Comparison of ENCODE assay signal across 8 mouse cellular contexts in genomic region chr4:107889385-107889730, GRCm38 (mm10). TPM values are rescaled to one million over a fixed set of nuclear protein-coding genes. Genes with fewer than 3 reads are reported as not detected.
A peak's percentile ranks its signal among the peaks of the same experiment; 100 is the strongest.
DNase-seq lines count a peak whose midpoint lies in the region; ATAC-seq and TF ChIP-seq lines count a peak whose summit lies in the region.

No protein-coding gene starts in this region.

- peak overlapping the region; percentile 90 for H3K4me2 ChIP-seq in liver, embryonic 13.5 days

- no peak for TF ChIP-seq POLR2A in cerebellum, adult 2 months (IDR thresholded peaks at IDR 0.05; ENCODE audit: borderline replicate concordance, insufficient read depth, low read length)
- no peak for TF ChIP-seq POLR2A in thymus, adult 2 months (IDR thresholded peaks at IDR 0.05; ENCODE audit: control insufficient read depth, extremely low read depth, insufficient read depth, low read length, poor library complexity)

- intact Hi-C loops in left cerebral cortex, postnatal 14 days (cut with DNase I): no loop called here

- TF ChIP-seq CTCF in cerebellum, adult 2 months (IDR thresholded peaks at IDR 0.05; ENCODE audit: borderline replicate concordance, insufficient read depth, low read depth, low read length): no peak
- TF ChIP-seq CTCF in thymus, adult 2 months (IDR thresholded peaks at IDR 0.05; ENCODE audit: borderline replicate concordance, control insufficient read depth, extremely low read depth, insufficient read depth, low read length, poor library complexity): no peak

- no peaks in the 10 kb centered on the region for H3K27me3 ChIP-seq in cerebellum, adult 2 months (ENCODE audit: control insufficient read depth, insufficient read depth, low read length)
- no peaks in the 10 kb centered on the region for H3K27me3 ChIP-seq in thymus, adult 2 months (ENCODE audit: control insufficient read depth, insufficient read depth, low read length)
- H3K27me3 ChIP-seq in liver, embryonic 13.5 days: no peaks in the 10 kb centered on the region

- ATAC-seq in liver, embryonic 13.5 days (ENCODE audit: low read depth): peak; percentile 16

- DNase-seq in cerebellum, adult 2 months: no peak
- DNase-seq in cerebellum, adult 11 months: no peak
- DNase-seq in thymus, adult 2 months: peak; percentile 15
- no peak for DNase-seq in thymus, adult 18-20 months
- DNase-seq in liver, embryonic 13.5 days: no peak
- DNase-seq in adrenal gland, adult 8-10 months: no peak
- no peak for DNase-seq in left cerebral cortex, postnatal 14 days (ENCODE audit: low spot score in 2 of 2)
- no peak for DNase-seq in frontal cortex, postnatal 36 days (ENCODE audit: low spot score in 2 of 2)

- peak overlapping the region; percentile 91 for H3K4me3 ChIP-seq in cerebellum, adult 2 months (replicated peaks; ENCODE audit: insufficient read depth, low read depth, low read length)
- peak overlapping the region; percentile 60 for H3K4me3 ChIP-seq in thymus, adult 2 months (ENCODE audit: control insufficient read depth, insufficient read depth, low read length)
- peak overlapping the region; percentile 73 for H3K4me3 ChIP-seq in liver, embryonic 13.5 days (replicated peaks)

- peaks cover 21% of the 10 kb centered on the region for H3K36me3 ChIP-seq in thymus, adult 2 months (ENCODE audit: control insufficient read depth, insufficient read depth, low read length)
- H3K36me3 ChIP-seq in liver, embryonic 13.5 days: peaks cover 56% of the 10 kb centered on the region

- 1% methylated on average over 12 of the region's 12 CpGs for WGBS in cerebellum, adult 2 months
- 1% methylated on average over 12 of the region's 12 CpGs for WGBS in thymus, adult 2 months
- 2% methylated on average over 12 of the region's 12 CpGs for WGBS in liver, embryonic 13.5 days (ENCODE audit: insufficient replicate concordance)

- H3K9me3 ChIP-seq in liver, embryonic 13.5 days (replicated peaks): no peaks in the 10 kb centered on the region

- H3K9ac ChIP-seq in liver, embryonic 13.5 days: peak overlapping the region; percentile 74

- H3K27ac ChIP-seq in cerebellum, adult 2 months (ENCODE audit: insufficient read depth, low read length): peak overlapping the region; percentile 41
- no peak overlapping the region; the same call in 1 of the 2 replicates for H3K27ac ChIP-seq in thymus, adult 2 months (ENCODE audit: control insufficient read depth, insufficient read depth, low read length)
- H3K27ac ChIP-seq in liver, embryonic 13.5 days: peak overlapping the region; percentile 84

- H3K4me1 ChIP-seq in cerebellum, adult 2 months (ENCODE audit: control insufficient read depth, insufficient read depth, low read length): peaks cover 3% of the 10 kb centered on the region; the same call in 1 of the 2 replicates
- peaks cover 7% of the 10 kb centered on the region; the same call in 1 of the 2 replicates for H3K4me1 ChIP-seq in thymus, adult 2 months (replicated peaks; ENCODE audit: control insufficient read depth, insufficient read depth, low read length)
- peaks cover 31% of the 10 kb centered on the region for H3K4me1 ChIP-seq in liver, embryonic 13.5 days (replicated peaks)

RNA-seq across cellular contexts. Expression of gene 0610037L13Rik, which starts 0.3 kb away (rescaled TPM):
- polyA plus RNA-seq in cerebellum, adult 2 months (2012; rRNA removed): 129 and 137 TPM in 2 replicates
- 24.0 and 29.7 TPM in 2 replicates for polyA plus RNA-seq in thymus, adult 2 months (2012; rRNA removed)
- 48.1 and 54.9 TPM in 2 replicates for polyA plus RNA-seq in liver, embryonic 13.5 days (2015; fragmentation: Nextera tagmentation; extraction: Ambion mirVana)
- total RNA-seq in adrenal gland, adult 8-10 months (2022): 10 to 100 TPM; 75.0 to 83.5 (median 78.4) TPM
- total RNA-seq in left cerebral cortex, postnatal 14 days (2021): 10 to 100 TPM; 57.9 to 59.3 TPM

RNA-seq across cellular contexts. Expression of gene Magoh, which starts 9.8 kb away (rescaled TPM):
- 58.7 and 64.4 TPM in 2 replicates for polyA plus RNA-seq in cerebellum, adult 2 months (2012; rRNA removed)
- 54.9 and 55.6 TPM in 2 replicates for polyA plus RNA-seq in thymus, adult 2 months (2012; rRNA removed)
- 129 and 145 TPM in 2 replicates for polyA plus RNA-seq in liver, embryonic 13.5 days (2015; fragmentation: Nextera tagmentation; extraction: Ambion mirVana)
- total RNA-seq in adrenal gland, adult 8-10 months (2022): 10 to 100 TPM; 61.8 to 73.5 (median 71.9) TPM
- 10 to 100 TPM; 38.0 to 40.0 TPM for total RNA-seq in left cerebral cortex, postnatal 14 days (2021)

RNA-seq across cellular contexts. Expression of gene Cpt2, which starts 34.1 kb away (rescaled TPM):
- 15.4 and 16.2 TPM in 2 replicates for polyA plus RNA-seq in cerebellum, adult 2 months (2012; rRNA removed)
- 46.6 and 75.0 TPM in 2 replicates for polyA plus RNA-seq in thymus, adult 2 months (2012; rRNA removed)
- 37.0 and 45.1 TPM in 2 replicates for polyA plus RNA-seq in liver, embryonic 13.5 days (2015; fragmentation: Nextera tagmentation; extraction: Ambion mirVana)
- 100 to 1,000 TPM in 3 of 4 experiments, 10 to 100 TPM in 1; 92.3 to 198 (median 141) TPM for total RNA-seq in adrenal gland, adult 8-10 months (2022)
- 1 to 10 TPM; 7.6 TPM for total RNA-seq in left cerebral cortex, postnatal 14 days (2021)
